Mouse (Mus musculus) right cerebral cortex, adult 18-20 months (tissue): ENCODE measurements around the gene Pah.

Experiments used
- DNase-seq: peaks from one replicate; pipeline ENCODE4 v3.0.0; 2022; ENCODE audit warnings: mixed read lengths

Pah gene

DNA sequence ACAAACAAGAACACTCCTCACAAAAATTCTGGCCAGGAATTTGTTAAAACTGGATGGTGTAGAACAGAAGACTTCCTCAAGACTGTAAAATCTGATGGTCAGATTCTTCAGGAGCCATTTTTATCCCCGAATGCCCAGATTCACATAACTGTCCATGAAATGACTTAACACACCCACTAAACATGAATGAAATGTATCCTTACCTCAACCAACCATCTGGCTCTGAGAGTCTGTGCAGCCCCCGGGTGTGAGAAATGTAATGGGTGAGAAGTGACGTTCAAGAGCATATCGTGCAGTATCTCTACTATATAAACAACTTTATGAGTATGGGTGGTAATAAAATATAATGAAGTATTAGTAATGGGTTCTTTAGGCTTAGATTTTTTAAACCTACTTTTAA is 13.0 kb upstream of the Pah start:
- DNase-seq, result peak; percentile 39

DNA sequence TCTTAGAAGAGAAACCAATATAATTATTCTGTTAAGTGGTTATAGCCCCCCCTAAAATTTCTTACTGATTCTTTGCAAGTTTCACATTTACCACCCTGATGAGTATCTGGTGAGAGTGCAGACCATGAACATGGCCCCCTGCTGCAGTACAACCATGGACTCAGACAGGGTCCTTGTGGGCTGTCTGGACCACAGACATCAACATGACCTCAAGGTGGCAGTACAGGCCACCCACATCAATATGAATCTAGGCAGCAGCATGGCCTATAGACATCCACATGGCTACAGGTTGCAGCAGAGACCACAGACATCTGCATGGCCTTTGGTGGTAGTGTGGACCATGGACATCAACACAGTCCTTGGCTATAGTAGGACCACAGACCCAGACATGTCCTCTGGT is 8.5 kb upstream of the Pah start:
- no peak for DNase-seq

DNA sequence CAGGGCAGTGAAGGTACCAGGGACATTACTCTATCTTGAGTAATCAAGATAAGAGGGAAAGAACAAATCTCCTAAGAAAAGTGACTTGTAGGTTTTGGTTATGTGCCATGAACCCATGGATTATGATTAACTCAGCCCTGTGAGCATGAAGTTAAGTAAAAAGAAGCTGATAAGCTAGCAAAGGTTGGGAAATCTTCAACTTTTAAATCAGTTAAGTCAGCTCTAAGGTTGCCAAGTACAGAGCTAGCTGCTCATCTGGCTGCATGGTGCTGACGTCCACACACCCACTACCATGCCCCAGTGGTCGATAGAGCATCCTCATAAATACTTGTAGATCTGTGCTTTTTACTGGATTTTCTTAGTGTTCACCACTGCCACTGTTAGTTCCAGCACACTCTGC is 3.0 kb upstream of the Pah start:
- DNase-seq, result no peak

DNA sequence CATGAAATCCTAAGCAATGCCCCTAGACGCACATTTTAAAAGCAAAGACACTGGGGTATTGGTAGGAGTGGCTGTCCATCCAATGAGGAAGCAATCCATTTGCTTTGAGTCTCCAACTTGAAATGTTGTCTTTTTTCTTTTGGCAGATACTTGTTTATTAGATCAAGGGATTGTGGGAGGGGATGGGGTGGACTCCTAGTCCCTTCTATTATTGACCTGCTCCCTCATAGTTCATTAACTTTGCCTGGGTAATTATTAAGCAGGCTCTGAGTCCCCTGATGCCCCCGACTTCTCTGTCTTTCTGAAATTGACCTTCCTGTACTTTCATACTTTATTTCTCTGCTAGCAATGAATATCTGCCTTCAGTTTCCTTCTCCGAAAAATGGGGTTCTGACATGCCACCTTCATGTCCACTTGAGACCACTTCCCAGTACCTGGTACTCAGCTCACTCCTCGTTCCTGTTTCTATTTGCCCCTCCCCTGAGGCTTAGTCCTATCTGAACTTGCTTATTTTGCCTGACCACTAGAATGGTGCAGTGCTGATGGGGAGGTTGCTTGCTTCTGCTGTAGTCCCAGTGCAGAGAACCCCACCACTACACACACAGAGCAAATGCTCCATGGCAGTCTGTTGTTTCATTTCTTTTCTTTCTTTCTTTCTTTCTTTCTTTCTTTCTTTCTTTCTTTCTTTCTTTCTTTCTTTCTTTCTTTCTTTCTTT is 1.0 kb upstream of the Pah start:
- no peak for DNase-seq

DNA sequence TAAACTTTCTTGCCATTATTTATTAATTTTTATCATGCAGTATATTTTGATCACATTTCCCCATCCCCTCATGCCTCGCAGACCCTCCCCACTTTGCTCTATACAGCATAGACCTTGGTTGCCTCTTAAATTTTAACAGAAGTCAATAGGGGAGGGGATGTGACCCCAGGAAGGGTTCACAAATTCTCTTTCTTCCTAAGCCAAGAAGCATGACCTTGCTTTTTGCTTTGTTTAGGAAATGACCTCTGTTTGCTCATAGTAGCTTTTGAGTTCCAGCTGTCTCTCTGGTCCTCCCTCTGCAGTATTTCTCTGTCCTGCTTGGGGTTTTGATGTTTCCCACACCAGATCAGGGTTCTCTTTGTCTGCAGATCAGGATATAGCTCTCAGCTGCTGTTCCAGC is 12.6 kb downstream of the Pah start:
- no peak for DNase-seq

DNA sequence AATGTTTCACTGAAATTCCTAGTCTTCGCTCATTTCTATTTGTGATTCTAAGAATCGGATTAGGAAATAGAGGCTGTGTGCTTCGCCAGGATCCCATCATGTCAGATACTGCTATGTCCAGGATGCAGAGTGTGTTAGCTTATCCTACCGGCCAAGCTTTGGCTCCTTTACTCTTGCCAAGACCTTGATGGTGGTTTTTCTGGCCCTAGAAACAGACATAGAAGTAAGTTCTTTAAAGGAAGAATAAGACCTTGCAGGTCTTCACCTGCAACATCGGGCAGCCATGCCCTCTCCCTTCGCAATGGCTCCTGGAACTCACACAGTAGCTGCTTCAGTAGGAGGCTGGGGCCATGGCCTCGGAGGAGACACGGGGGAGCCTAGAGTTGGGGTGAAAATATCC is 24.2 kb downstream of the Pah start:
- DNase-seq, result no peak

DNA sequence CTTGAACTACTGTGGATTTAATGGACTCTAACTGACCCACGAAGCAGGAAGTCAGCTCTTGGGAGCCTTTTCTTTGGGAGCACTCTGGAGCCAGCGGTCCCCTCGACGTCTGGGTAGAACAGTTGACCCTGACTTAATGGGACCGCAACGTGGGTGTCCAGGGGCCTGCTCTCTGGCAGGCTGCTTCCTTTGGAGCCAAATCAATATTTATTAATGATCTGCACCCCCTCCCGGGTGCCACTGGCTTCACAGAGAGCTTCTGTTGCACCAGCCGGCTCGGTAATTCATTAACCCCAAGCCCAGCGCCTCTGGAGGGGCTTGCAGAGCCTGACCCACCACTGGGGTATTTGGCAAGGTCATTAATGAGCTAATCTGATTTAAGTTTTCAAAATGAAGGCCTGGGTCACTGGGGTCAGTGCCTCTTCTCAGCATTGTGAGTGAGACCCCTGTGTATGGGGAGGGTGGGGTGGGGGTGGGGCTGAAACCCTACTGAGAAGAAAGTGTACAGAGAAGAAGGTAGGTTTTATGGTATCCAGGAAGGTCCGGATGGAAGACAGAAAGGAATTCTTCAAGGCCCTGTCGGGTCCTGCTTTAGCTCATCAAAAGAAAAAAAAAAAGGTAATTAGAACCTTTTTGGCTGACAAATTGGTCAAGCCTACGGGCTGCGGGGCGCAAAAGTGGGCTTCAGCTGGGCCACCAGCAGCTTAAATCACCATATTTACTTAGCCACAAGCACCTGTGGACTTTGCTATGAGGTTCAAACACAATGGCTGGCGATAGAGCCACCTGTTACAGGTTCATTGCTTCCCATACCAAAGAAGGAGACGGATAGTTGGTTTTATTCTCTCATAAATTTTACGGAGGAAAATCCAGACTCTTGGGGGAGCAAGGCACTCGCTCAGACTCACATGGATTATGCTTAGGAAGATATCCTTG is 25.0 kb downstream of the Pah start:
- no peak for DNase-seq

DNA sequence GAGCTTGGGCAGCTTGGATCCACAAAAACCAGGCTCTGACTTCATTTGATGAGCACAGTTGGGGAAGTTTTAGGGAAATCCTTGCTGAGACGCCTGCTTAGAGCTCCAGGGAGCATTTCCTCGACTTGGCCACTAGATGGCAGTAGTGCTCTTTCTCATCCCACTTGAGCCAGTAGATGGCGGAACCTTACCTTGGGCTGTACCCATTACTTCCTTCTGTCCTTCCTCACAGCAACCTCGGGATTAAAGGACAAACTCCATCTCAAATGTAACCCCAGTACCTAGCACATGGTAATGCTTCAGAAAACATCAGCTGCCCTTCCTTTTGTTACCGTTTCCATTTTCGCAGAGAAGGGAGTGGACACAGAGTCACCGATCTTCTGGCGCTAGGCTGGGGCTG is 31.1 kb downstream of the Pah start:
- DNase-seq, result peak; percentile 49

DNA sequence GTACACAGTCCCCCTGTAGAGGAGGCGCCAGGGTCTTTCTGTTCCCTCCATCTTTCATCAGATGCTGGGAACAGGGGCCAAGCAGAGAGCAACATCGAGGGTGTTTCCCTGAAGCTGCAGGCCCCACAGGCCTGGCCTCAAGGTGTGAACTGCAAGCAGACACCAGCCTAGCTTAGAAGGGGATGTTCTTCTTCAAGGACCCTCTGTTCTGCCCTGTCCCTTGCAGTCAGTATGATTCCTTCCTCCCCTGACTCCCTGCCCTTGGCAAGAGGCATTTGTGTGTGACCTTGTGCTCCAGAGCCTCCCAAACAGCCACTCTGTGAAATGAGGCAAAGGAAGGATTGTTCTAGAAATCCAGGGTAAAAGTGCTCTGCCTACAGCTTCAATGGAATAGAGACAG is 34.8 kb downstream of the Pah start:
- DNase-seq, result no peak

DNA sequence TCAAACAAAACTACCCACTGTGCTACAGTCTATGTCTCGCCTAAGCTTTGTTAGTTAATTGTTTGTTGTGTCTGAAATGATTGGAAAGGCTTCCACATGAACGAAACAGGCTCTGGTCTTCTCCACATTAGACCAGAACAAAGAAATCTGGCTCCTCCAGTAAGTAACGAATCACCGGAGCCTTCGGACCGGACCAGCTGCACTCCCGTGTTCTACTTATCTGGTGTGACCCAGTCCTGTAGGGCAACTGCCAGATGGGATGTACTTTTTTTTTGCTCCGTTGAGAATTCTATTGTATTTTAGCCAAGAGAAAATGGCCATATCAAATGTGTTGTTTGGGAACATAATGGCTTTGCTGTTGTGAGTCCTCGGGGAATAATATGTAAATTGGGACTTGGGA is 42.2 kb downstream of the Pah start:
- DNase-seq, result no peak

DNA sequence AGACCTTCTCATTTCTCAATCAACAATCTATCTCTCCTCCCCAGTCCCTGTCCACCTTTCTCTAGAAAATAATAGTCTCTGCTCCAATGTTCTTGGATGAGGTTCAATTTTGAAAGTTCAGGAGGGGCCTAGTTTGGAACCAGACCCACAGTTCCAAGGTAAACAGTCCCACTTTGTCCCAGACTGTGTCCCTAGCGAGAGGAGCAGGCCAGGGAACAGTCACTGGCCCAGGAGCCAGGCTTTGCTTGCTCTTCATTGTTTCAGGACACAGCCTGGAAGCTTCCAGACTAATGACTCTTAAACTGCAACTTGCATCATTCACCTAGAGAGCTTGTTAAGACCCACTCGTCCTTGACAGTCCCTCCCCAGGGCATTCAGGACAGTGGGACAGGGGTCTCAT is 44.1 kb downstream of the Pah start:
- DNase-seq, result no peak

DNA sequence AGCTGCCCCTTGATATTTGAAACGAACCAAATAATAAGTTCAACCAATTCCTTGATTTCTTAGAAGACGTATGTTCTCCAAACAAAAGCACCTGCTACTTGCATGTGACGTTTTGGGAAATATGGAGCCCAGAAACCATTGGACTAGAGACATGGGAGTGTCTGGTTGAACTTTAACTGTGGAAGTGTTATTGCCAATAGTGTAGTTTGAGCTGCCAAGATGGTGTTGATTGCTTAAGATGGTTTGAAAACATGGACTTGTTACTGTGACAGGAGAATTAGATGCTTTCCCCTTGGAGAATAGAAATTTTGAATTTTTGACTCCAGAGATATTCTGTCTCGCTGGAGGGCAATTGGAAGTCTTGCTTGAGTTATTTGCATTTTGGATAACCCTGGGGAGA is 50.9 kb downstream of the Pah start:
- no peak for DNase-seq

DNA sequence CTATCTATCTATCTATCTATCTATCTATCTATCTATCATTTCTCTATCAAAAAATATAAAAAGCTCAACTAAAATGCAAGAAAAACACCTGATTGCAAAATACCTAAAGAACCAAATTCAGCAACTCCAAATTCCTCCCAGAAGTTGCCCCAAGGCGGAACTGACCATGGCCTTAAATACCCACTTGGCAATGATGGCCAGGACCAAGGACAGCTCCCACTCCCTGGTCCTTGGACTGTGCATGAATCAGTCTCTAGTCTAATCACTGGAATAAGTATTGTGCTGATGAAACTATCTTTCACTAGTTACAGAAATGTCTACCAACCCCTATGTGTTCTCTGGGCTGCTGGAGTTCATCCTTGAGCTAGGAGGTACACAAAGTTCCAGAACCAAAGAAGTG is 65.1 kb downstream of the Pah start:
- no peak for DNase-seq

DNA sequence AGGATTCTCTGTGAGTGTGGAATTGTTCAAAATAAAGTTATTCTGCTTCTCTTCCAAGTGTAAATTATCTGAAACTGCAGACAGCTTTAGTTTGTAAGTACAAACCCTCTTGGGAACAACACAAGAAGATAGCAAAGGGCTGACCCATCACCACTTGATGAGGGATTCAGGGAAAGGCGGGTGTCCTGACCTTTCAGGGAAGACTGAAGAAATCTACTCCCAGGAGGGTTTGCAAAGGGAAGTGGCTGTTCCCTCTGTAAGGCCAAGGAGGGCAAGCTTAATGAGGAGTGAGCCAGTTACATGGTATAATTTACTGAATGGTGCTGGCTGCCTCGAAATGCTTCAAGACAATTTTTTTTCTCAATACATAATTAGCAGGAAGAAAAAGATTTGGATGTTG is 72.3 kb downstream of the Pah start:
- no peak for DNase-seq

DNA sequence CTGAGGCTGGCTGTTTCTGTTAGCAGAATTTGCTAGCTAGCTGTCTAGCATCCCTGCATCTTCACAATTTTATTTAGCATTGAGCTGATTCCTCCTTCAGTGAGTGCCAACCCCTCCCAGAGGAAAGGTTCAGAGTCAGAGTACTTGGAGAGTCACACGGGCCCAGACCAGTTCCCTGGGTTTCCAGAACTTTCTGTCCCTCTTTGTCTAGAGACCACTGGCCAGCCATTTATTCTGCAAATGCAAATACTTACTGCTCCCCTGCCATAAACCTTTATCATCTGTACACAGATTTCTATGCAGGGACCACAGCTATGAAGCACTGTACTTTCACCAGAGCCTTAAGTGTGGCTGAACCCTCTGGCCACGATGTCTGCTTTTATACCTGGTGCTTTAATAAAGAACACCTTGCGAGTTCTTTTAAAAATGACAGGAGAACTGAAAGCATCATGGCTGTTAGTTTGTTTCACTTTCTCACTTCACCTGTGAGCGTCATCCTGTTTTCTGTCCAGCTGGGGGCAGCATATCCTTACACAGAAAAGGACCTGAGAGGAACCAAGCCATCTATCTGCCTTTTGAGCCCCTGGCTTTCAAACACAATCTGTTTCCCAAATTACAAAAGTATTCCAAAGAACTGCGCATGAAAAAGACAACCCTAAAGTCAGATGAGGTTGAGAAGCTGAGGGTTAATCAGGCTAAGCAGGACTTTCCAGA is 74.9 kb downstream of the Pah start:
- peak; percentile 39 for DNase-seq

DNA sequence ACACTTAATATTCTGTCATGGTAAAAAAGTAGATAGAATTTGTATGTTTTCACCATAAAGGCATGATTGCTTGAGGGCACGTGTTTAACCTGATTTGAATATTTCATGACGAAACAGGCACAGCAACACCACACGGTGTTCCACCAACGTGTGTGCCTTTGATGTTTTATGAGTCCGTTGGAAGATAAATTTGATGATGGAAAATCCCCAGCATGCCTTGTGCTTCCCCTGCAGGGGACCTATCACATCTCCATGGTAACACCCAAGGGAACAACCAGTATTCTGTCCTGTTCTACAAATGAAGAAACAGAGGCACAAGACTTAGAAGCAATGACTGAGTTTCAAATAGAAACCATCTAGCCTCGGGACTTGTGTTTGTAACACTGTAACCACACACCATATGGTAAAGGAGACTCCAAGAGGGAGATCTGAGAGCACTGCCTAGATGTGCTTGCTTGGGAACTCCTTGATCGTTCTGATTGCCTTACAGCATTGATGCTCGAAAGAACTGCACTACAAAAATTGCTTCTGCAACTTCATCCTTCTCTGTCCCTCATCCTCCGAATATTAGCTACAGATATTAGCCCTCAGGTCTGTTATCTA is 75.6 kb downstream of the Pah start:
- DNase-seq, result peak; percentile 38

DNA sequence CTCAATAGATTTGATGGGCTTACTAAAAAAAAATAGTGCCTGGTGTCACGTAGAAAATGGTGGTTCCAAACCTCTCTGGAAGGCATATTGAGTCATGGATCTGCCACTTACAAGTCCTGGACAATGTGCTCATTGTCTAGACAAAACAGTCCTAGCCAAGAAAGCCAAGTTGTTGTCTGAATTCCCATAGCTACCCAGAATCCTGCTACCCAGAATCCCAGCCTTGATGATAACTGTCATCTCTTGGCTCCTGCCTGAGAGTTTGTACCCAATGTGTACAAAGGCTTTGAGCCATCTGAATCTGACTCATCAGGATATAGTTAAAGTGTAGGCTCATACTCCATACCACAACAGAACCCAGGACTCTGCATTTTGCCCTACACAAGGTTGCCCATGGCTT is 80.6 kb downstream of the Pah start:
- no peak for DNase-seq

DNA sequence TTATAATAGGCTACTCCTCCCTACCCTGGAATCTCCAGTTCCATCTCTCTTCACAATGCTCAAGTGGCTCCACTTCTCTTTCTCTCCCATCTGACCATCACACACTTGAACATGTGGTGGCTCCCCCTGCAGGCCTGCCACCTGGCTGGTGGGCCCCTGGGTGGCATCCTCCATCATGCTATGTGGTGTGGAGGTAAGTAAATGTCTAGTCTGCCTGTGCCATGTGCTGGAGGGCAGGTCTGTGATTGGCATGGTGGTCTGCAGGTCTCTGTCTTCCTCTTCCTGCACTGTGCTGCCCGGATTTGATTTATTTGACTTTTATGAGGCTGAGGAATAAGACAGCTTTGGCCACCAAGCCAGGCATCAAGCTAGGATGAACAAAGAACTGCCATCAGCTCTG is 103.6 kb downstream of the Pah start:
- no peak for DNase-seq
